Mouse (Mus musculus): ENCODE measurements at regions not wholly inside any gene's neighbourhood (a gene's known extent, or its start where the extent isn't known, plus 50 kb on each side); places are given as distances from the start of the nearest gene placed in this dataset.

- peak; percentile 67 to 85 for DNase-seq
These were observed 402.8 kb upstream of the Cntnap5b start for GRCm38 (mm10) chr1:99369776-99370175.

- peak; percentile 56 to 69 for DNase-seq
These were observed 402.1 kb upstream of the Cntnap5b start for GRCm38 (mm10) chr1:99370346-99370940.

- DNase-seq, result no peak
These were observed 376.8 kb upstream of the Cntnap5b start for GRCm38 (mm10) chr1:99395813-99396212.

Data from cerebellum, postnatal 10 days (tissue).